Comparison of ENCODE assay signal across 8 mouse cellular contexts in genomic region chr8:120536306-120537206, GRCm38 (mm10). TPM values are rescaled to one million over a fixed set of nuclear protein-coding genes. Genes with fewer than 3 reads are reported as not detected.
DNase-seq lines count a peak whose midpoint lies in the region; ATAC-seq and TF ChIP-seq lines count a peak whose summit lies in the region.

No protein-coding gene starts in this region.

- DNase-seq in kidney, adult 9 months = peak; percentile 42
- DNase-seq in kidney, adult 8-10 months = no peak
- DNase-seq in G1E (ENCODE audit: low spot score) = peak; percentile 62
- DNase-seq in cerebellum, adult 9-11 months = peak; percentile 79
- peak; percentile 46 to 59 for DNase-seq in heart, postnatal 10 days

- H3K9me3 ChIP-seq in G1E (replicated peaks) = no peaks in the 10 kb centered on the region
- H3K9me3 ChIP-seq in limb, embryonic 15.5 days = no peaks in the 10 kb centered on the region
- no peaks in the 10 kb centered on the region for H3K9me3 ChIP-seq in midbrain, embryonic 16.5 days (replicated peaks; ENCODE audit: control insufficient read depth, low read length, poor library complexity, severe bottlenecking)

- intact Hi-C loops in heart, postnatal 10 days (cut with DNase I) = loop anchor here (1.0 kb wide), 1 partner anchor 209 kb away; no protein-coding TSS in a partner anchor

- H3K9ac ChIP-seq in limb, embryonic 15.5 days = peak overlapping the region; percentile 50
- peak overlapping the region; percentile 85 for H3K9ac ChIP-seq in midbrain, embryonic 16.5 days (ENCODE audit: low read depth, low read length)

- no peak for ATAC-seq in G1E (ENCODE audit: extremely low read depth, insufficient number of reproducible peaks, low FRiP score, poor library complexity, severe bottlenecking)
- peak; percentile 15; the same call in 1 of the 2 replicates for ATAC-seq in limb, embryonic 15.5 days (ENCODE audit: insufficient number of reproducible peaks, low FRiP score, low TSS enrichment, low read depth)
- ATAC-seq in midbrain, embryonic 16.5 days = no peak
- no peak; the same call in 1 of the 2 replicates for ATAC-seq in erythroid progenitor cell, adult 5-6 weeks (replicated peaks; ENCODE audit: low FRiP score, poor library complexity, severe bottlenecking)

- H3K4me1 ChIP-seq in G1E (ENCODE audit: insufficient read depth, low read depth, low read length) = peaks cover 91% of the 10 kb centered on the region
- peaks cover 92% of the 10 kb centered on the region for H3K4me1 ChIP-seq in limb, embryonic 15.5 days
- H3K4me1 ChIP-seq in midbrain, embryonic 16.5 days (ENCODE audit: control insufficient read depth, insufficient read depth, low read length) = peaks cover 83% of the 10 kb centered on the region

- H3K27me3 ChIP-seq in G1E (ENCODE audit: insufficient read depth, low read length) = peaks cover 82% of the 10 kb centered on the region
- peaks cover 9% of the 10 kb centered on the region for H3K27me3 ChIP-seq in limb, embryonic 15.5 days
- H3K27me3 ChIP-seq in midbrain, embryonic 16.5 days (ENCODE audit: control insufficient read depth, insufficient read depth, low read depth, low read length) = no peaks in the 10 kb centered on the region

- no peak for TF ChIP-seq CTCF in G1E (IDR thresholded peaks at IDR 0.05; ENCODE audit: low read depth, low read length)

- peak overlapping the region; percentile 93 for H3K4me2 ChIP-seq in limb, embryonic 15.5 days
- peak overlapping the region; percentile 98 for H3K4me2 ChIP-seq in midbrain, embryonic 16.5 days (ENCODE audit: low read length)

- under 1% methylated on average over 61 of the region's 61 CpGs for WGBS in limb, embryonic 15.5 days
- WGBS in midbrain, embryonic 16.5 days = under 1% methylated on average over 58 of the region's 61 CpGs

- peaks cover 18% of the 10 kb centered on the region for H3K36me3 ChIP-seq in G1E (replicated peaks)
- H3K36me3 ChIP-seq in limb, embryonic 15.5 days = no peaks in the 10 kb centered on the region
- H3K36me3 ChIP-seq in midbrain, embryonic 16.5 days (ENCODE audit: control insufficient read depth, insufficient read depth, low read length) = no peaks in the 10 kb centered on the region

- H3K4me3 ChIP-seq in G1E (ENCODE audit: low read depth, low read length) = peak overlapping the region; percentile 71
- H3K4me3 ChIP-seq in limb, embryonic 15.5 days = peak overlapping the region; percentile 60
- H3K4me3 ChIP-seq in midbrain, embryonic 16.5 days (ENCODE audit: low read depth, low read length) = peak overlapping the region; percentile 70

- peak overlapping the region; percentile 77 for H3K27ac ChIP-seq in limb, embryonic 15.5 days
- peak overlapping the region; percentile 98 for H3K27ac ChIP-seq in midbrain, embryonic 16.5 days (ENCODE audit: low read length)

RNA-seq across cellular contexts. Expression of gene Gins2, which starts 52.5 kb away (rescaled TPM):
- total RNA-seq in G1E (2014; fragmentation: Nextera tagmentation) (34.6 and 43.9 TPM in 2 replicates), G1E (2017) (11.3 and 27.9 TPM in 2 replicates)
- polyA plus RNA-seq in G1E (2012) = 49.8 and 83.4 TPM in 2 replicates
- total RNA-seq in heart, postnatal 10 days (2021) = 10 to 100 TPM; 14.6 to 15.2 TPM
- polyA plus RNA-seq in limb, embryonic 15.5 days (2015; fragmentation: Nextera tagmentation; extraction: Ambion mirVana) = 81.4 and 85.2 TPM in 2 replicates
- 10.7 and 13.3 TPM in 2 replicates for polyA plus RNA-seq in midbrain, embryonic 16.5 days (2015; fragmentation: Nextera tagmentation; extraction: Ambion mirVana)
- 5.8 and 31.4 TPM in 2 replicates for total RNA-seq in erythroid progenitor cell, adult 5-6 weeks (2015; ENCODE audit: low replicate concordance)
- total RNA-seq in erythroid progenitor cell, adult 5-6 weeks (2017; ENCODE audit: low replicate concordance) = 11.9 and 21.3 TPM in 2 replicates

Comparison
In these comparisons a context has a peak if more than half of its experiments do, and no peak if none do; other contexts are left out.
1. DNase-seq: peak in kidney, adult 9 months (single experiment), G1E (single experiment), cerebellum, adult 9-11 months (single experiment) and heart, postnatal 10 days (2 of 2); none in kidney, adult 8-10 months (0 of 2).
2. Peak in every context shown above with its lines, with median percentiles within 50 percentile points of each other: H3K4me3 ChIP-seq.